Mouse (Mus musculus) c-Kit-positive CD71-positive TER-119-negative erythroid progenitor cells, embryonic 14.5 days (primary cell): ENCODE data around the gene Luc7l3.

Experiments used
- DNase-seq: peaks from one replicate; pipeline ENCODE4 v3.0.0-alpha.2; 2013; ENCODE audit warnings: low read depth

Gene Luc7l3

DNA sequence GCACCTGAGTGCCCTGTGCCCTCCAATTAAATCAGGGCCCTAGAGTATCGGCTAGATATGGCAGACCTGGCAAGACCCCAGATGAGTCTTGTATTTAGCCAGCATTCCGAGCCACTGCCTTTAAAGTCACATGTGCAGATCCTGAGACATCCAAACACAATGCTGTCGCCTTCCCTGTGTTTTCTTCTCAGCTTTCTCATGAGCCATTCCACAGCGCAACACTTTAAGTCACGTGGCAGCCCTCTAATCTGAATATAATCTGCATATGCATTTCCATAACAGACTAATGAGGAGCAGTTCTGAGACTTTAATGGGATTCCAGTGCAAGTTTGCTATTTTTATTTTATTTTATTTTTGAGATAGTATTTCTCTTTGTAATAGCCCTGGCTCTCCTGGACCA lies 66.1 kb downstream of the Luc7l3 start:
- no peak for DNase-seq

DNA sequence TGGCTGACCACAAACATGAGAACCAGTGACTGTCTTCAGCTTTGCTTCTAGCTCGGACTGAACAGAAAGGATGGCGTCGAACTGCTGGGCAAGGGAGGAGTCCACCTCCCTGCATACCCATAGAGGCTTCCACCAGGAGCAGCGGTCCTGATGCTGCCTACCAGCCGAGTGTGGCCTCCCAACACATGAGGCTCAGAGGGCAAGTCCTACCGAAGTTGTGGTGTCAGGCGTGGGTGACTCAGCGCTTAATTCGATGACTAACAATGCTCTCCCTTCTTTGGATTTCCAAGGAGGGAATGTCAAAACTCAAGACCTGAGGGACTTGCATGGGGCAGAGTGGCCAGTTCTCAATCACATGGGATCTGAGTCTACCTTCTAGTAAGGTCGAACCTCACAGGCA lies 68.1 kb downstream of the Luc7l3 start:
- DNase-seq = no peak

DNA sequence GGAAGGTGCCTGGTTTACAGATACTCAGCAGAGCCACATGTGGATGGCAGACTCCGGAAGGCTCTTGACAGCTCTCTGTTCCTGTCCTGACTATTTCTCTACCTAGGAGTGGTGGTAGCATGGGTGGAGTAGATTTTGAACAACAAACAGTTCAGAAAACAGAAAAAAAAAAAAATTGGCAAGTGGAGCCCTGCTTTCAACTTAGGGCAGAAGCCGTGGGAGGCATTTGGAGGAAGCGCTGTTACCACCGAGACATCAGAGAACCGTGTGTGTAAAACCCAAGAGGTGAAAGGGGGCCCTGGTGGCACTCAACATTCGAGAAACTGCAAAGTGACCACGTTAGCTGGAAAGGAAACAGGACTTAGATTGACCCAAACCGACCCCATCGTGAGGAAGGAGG lies 68.6 kb downstream of the Luc7l3 start:
- DNase-seq = no peak

DNA sequence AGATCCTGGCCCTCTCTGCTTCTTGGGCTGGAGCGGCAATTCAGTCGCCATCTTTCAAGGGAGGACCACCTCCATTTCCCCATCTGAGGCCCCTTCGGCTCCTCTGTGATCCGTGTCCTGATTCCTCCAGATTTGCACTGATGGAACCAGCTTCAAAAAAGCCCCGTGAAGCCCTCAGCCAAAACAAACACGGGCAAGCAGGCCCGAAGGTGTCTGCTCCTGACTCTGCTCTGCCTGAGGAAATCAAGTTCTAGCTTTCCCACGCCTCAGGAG lies 75.1 kb downstream of the Luc7l3 start:
- no peak for DNase-seq

DNA sequence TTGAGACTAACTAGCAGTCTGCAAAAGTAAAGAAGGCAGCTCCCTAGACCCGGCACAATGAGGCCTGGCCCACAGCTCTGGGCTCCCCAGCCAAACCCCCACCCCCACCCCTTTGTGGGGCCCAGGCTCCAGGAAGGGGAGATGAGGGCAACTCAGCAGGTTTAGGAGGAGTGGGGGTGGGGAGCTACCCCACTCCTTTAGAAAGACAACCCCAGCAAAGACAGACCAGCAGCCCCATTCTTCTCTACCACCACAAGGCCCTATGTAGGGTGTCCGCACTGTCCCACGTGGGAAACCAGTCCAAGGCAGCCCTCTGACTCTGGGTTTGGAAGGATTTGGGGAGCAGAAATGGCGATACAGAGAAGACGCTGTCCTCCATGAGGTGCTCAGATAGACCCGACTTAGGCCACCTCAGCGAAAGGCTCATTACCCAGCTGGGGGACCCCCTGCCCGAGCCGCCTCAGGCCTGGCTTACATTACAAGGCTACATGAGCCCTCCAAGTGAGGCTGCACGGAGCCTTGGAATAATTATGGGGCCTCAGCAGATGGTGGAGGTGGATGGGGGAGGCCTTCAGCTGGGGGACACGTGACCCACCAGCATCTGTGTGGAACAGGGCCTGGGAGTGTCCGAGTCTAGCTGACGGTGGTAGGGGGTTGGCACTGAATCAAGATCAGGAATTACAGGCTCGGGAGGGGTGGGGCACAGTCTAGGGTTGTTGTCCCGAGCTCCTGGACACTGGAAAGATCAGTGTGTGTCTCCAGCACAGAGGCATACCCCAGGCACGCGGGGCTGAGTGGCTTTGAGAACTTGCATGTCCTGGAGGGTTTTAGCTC lies 75.6 kb downstream of the Luc7l3 start, which contains the start of gene Wfikkn2:
Gene Wfikkn2 (minus strand): TSS at position 51 of the 834 bp plus-strand sequence.
- DNase-seq = no peak

DNA sequence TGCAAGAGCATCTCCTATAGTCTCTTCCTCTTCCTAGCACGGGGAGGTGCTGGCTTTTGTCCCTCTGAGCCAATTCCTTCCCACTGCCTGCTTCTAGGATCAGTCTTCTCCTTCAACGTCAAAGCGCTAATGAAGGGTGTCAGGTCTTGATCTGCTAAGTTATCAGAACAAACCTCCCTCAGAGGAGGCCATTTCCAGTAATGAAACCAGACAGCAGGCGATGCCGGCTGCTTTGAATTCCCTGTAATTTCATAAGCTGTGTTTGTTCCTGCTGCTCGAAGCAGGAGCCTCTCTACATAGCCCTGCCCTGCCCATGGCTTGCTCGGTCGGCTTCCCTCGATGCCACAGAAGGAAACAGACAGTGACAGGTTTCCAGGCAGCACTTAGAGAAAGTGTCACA lies 77.4 kb downstream of the Luc7l3 start:
- no peak for DNase-seq

DNA sequence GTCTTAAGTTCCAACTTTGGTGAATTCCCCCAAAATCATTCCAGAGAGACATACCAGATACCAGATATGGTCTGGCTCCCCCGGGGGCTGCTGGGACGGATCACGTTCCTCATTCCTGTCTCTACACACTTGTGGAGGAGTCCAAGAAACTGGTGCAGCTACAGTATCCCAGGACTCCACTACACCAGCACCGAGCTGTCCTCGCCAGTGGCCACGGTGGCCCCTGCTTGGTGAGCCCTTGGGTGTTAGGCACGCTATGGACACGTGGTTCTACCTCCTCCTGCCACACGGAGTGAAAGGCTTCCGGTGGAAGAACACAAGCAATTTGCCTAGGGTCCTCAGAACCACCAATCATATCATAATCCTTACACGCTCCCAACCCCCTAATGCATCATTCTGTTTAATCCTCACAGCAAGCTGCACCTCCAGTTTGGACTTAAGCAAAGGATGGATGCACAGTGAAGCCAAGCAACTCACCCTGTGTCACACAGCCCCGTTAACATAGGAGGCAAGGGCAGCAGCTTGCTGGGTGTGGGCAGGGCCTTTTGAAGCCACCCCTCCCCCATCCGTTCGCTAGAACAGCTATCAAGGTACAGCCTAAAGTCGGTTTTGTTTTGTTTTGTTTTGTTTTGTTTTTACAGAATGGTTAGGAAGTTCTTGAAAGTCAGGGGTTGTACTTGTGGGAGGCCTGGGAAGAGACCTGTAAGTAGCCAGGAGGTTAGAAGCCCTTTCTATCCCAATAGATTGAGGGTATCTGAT lies 78.2 kb downstream of the Luc7l3 start:
- DNase-seq = no peak

DNA sequence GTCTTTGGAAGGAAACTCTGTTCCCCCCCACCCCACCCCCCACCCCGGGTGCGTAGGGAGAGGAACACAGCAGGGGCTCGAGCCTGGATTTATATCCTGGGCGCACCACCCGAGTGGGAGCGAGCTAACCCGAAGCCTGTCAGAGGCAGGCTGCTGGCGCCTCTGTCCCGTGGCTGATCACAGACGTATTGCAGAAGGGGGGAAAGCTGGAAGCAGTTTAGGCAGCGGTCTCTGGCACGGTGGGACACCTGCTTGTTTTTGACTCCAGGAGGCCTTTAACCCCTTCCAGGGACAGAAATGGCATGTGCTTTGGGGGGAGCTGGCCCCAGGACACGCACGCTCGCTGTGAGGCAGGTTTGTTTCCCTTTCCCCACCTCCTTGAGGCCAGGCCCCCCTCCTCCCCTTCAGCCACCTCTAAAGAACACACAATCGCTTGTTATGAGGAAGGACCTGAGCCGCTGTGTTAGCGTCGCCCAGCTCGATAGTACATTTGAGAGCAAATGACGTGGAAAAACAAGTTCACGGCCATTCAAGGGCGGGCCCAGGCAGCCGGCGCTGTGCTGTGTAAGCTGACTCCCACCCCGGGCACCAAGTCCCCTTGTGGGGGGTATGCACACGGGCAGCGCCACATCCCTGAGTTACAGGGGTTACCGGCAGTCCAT lies 78.9 kb downstream of the Luc7l3 start:
- no peak for DNase-seq

DNA sequence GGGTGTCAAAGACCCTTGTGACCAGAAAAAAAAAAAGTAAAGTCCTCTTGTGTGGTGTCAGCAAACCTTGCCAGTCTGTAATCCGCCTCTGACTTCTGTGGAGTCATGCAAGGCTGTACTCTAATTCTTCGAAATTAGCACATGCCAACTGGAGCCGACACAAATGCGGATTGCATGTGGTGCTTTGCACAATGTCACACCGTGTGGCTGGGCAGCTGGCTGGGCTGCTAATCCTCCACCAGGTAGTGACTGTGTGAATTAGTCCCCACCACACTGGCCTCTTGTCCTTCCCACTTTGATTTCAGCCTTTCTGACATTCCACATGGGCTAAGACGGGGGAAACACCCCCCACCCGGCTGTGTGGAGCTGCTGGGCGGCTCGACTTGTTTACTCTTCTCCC lies 82.1 kb downstream of the Luc7l3 start:
- no peak for DNase-seq

DNA sequence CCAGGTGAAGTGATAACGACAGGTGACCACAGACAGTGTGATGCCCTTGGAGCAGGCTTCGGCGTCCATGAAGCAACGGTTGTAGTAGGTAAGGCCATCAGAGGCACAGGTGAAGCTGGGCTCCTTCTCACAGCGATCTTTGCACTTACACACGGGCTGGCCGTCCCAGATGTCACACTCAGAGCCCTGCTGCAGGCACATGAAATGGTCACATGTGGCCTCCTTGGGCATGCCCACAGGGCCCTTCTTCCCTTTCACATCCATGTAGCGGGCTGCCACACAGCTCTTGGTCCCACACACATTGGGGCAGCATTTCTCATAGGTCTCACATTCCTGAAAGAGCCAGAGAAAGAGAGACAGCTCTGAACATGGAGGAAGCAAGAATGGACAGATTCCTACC lies 83.0 kb downstream of the Luc7l3 start:
- no peak for DNase-seq
